Mouse (Mus musculus): Measurements from ENCODE around the gene Tac1.

- TF ChIP-seq CTCF (IDR thresholded peaks at IDR 0.05; ENCODE audit: low read depth, low read length) (no peak), POLR2A (IDR thresholded peaks at IDR 0.05; ENCODE audit: borderline replicate concordance, low read depth, low read length) (no peak)
These were observed 16.5 kb downstream of the Tac1 start for GRCm38 (mm10) chr6:7571144-7571543.

Measured in bone marrow macrophage, adult 2 months (primary cell).